Mouse (Mus musculus) cerebral cortex, adult 2 months (tissue): ENCODE data around the gene Pnp2.

Source experiments
- WGBS: fragments of 180-500 bp; shearing (Covaris S2); methylation state at CpG from one replicate; pipeline ENCODE4 v1.1.7; 2018; 5-methylcytosine and 5-hydroxymethylcytosine counted together

The Pnp2 gene

DNA sequence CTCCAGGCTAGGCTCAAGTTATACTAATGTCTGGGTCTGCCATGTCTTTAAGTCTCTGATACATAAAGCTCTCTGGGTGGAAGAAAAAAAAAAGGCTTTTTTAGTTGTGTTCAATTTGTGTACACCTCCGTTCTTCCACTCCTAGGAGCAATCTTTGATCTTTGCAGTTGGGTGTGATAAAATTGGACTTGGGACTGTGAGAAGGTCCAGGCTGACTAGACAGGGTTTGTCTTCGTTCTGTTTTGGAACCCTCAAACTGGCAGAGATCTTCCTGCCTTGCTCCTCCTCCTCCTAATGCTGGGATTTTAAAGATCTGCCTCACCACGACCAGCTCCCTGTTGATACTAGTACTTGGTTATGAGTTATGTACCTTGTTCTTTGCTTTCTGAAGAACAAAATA, 1.4 kb downstream of the Pnp2 start:
- WGBS, result 78% methylated on average over 3 of the region's 3 CpGs

DNA sequence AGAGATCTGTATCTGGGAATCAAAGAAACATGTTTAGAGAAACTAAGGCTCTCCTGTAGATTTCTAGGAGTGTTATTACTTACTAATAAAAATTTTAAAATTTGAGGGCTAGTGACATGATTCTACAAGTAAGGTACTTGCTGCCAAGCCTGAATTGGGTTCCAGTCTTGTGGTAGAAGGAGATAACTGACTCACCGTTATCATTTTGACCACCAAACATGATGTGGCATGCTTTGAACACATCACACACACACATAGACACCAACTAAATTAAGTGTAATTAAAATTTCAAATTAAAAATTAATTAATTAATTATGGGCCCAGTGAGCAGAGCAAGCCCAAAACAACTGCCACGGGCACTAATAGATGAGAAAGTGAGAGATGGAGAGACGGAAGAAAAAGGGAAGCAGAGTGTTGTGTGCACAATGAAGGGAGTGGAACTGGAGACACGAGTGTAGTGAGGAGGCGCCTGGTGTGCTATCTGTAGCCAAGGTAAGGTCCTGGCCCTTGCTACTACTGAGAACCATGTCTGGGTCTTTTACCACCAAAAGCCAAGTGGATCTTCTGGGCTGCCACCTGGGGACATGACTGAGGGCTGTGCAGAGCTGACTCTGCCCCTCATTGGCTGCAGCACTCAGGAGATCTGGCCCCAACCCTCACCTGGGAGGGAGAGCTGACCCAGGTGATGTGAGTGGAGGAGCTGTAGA, 2.6 kb downstream of the Pnp2 start:
- WGBS, result 95% methylated on average over 5 of the region's 5 CpGs

GRCm38 (mm10) chr14:50968216-50968980, 12.6 kb downstream of the Pnp2 start:
- 86% methylated on average over 5 of the region's 5 CpGs for WGBS

DNA sequence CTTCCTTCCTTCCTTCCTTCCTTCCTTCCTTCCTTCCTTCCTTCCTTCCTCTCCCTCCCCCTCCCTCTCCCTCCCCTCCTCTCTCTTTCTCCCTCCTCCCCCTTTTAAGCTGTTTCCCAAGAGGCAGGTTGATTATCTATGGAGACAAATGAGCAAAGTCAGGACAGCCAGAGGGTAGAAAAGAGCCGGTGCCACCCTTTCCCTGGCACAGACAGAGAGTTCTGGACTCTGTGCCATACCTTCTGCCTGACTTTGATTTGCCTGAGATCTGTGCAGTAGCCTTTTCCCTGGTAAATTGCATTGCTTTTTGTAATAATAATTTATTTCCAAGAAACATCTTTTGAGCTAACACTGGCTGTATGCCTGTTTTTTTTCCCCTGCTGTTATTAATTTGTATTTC, 13.2 kb downstream of the Pnp2 start:
- WGBS, result 21% methylated on average over 1 of the region's 1 CpGs

GRCm38 (mm10) chr14:50969558-50970544, 14.1 kb downstream of the Pnp2 start:
- 36% methylated on average over 12 of the region's 12 CpGs for WGBS

GRCm38 (mm10) chr14:50970822-50971221, 15.0 kb downstream of the Pnp2 start:
- WGBS, result 79% methylated on average over 1 of the region's 1 CpGs

DNA sequence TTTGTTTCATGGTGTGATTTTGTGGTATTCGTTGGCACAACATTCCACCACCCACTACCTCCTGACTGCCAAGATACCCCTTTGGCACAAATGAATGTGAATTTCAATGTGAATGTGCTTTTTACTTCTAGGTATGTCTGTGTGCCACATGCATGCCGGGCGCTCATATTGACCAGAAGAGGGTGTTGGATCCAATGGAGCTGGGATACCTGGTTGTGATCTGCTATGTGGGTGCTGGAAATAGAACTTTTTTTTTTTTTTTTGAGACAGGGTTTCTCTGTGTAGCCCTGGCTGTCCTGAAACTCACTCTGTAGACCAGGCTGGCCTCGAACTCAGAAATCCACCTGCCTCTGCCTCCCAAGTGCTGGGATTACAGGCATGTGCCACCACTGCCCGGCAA, 17.3 kb downstream of the Pnp2 start:
- WGBS, result 84% methylated on average over 5 of the region's 5 CpGs

GRCm38 (mm10) chr14:50973700-50974099, 17.9 kb downstream of the Pnp2 start:
- 78% methylated on average over 4 of the region's 4 CpGs for WGBS

- 88% methylated on average over 5 of the region's 5 CpGs for WGBS
These were observed 19.2 kb downstream of the Pnp2 start for GRCm38 (mm10) chr14:50975001-50975400.

DNA sequence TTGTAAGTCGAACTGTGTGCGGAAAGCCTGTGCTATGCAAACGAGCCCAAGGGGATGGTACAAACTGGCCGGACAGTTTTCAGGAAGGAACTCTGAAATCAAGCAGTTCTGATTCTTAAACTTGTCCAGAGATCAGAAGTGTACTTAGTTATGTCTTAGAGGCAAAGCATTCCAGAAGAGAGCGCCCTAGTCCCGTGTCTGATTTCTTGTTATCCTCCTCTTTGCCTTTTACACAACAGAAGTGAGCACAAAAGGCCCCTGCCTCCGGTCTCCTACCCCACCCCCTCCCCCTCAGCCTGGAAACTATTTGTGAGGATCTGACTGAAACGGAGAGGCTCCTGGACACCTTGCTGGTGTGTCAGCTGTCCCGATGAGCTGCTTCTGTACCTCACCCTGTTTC, 20.9 kb downstream of the Pnp2 start:
- WGBS, result 20% methylated on average over 9 of the region's 9 CpGs

DNA sequence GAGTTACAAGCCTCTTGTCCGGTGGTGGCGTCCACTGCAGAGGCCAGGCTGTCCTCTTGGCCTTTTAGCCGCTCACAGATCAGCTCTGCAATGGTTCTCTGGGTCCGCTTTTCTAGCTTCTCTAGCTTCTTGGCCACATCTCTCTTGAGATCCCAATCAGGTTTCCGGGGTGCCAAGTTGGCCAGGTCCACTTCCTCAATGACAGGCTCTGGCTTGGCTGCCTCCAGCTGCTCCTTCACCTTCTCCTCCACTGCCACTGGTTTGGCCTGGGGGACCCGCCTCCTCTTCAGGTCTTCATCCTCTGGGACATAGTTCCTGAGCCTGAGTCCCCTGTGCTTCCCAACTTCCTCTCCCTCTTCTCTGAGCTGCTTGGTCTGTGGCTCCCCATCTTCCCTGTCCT, 22.7 kb downstream of the Pnp2 start:
- 86% methylated on average over 6 of the region's 6 CpGs for WGBS

DNA sequence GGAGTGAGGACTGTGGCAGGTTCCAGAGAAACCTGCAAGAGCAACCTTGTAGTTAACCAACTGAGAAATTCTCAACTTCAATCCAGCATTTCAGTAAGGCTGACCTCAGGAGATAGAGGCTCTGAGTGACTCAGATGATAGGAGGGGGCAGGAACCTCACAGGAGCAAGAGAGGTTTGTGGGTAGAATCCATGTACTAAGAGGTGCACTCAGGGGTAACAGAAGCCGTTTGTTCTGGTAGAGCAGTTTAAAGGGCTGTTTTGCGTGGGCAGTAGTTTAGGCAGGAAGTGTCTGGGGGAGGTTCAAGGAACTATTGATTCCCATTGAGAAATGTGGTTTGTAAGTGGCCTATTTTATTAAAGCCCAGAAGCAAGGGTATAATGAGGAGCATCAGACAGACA, 25.4 kb downstream of the Pnp2 start:
- 19% methylated on average over 2 of the region's 2 CpGs for WGBS

- WGBS, result 60% methylated on average over 5 of the region's 5 CpGs
These were observed 26.0 kb downstream of the Pnp2 start for GRCm38 (mm10) chr14:50981837-50982236.

DNA sequence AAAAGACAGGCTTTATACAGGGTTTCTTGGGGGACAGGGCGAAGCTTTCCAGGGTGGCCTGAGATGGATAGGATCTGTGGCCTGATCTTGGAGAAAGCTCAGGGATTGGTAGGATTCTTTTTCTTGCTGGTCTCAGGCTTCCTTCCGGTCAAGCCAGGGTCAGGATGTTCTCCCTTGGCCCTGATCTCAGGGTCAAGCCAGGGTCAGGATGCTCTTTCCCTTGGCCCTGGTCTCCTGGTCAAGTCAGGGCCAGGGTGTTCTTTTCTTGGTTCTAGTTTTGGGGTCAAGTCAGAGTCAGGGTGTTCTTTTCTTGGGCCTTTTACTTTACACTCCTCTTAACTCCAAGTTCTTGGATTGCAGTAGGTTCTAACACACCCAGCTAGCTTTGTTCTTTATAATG, 31.9 kb downstream of the Pnp2 start:
- 86% methylated on average over 2 of the region's 2 CpGs for WGBS

DNA sequence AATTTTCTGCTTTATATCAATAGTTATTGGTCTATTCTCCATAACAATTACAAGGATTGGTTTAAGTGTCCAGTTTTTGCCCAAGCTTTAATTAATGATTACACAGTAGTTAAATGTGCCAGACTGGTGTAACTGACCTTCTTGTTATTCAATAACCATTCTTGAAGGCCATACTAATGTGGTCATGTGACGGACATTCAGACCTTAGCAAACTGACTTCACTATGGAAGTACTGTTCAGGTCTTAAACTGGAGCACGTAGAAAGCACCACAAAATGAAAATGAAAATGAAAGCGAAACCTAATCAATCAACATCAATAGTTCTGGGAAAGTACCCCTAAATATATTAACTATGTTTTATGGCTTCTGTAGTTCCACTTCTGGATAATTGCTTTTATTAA, 35.2 kb downstream of the Pnp2 start:
- WGBS, result 94% methylated on average over 3 of the region's 3 CpGs

- WGBS, result 44% methylated on average over 3 of the region's 3 CpGs
These were observed 41.3 kb downstream of the Pnp2 start for GRCm38 (mm10) chr14:50997088-50997487.

GRCm38 (mm10) chr14:50997999-50998666, 42.3 kb downstream of the Pnp2 start:
- 81% methylated on average over 2 of the region's 2 CpGs for WGBS

DNA sequence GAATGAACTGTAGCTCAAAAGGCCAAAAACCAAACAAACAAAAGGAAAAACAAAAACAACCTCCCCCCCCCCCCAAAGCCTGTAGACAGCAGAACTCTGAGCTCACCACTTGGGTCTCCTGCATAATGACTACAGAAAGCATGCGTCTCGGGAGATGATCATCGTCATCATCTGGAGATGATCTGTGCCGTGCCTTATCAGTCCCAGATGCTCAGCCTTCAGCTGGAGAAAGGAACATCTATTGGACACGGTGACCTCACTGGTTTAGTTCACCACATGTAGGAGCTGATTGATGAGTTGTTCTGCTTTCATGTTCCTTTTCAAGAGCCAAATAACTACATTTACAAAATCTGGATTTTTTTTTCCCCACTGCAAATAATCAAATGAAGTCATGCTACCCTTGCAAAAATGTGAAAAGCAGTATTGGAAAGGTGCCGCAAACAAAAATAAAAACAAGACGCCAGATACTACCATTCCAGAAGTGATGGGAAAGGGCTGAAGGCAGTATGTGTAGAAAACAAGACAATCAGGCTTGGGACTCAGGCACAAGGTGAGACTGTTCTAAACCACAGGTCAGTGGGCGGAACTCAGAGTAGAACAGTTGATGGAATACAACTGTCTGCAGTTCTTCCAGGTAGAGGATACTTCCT, 51.5 kb downstream of the Pnp2 start, which contains the start of gene Rnase10:
Gene Rnase10 (plus strand): TSS at position 600 of the 650 bp plus-strand sequence.
- WGBS, result 87% methylated on average over 8 of the region's 8 CpGs

GRCm38 (mm10) chr14:51007914-51008713, 52.3 kb downstream of the Pnp2 start:
- WGBS, result 27% methylated on average over 13 of the region's 13 CpGs

- 59% methylated on average over 4 of the region's 4 CpGs for WGBS
These were observed 53.0 kb downstream of the Pnp2 start for GRCm38 (mm10) chr14:51008781-51009180.
